Mouse (Mus musculus) neural tube, embryonic 13.5 days (tissue): Measurements from ENCODE around the gene Actl11. TPM values are rescaled to one million over a fixed set of nuclear protein-coding genes. Genes with fewer than 3 reads are reported as not detected.

Experiments used
- ATAC-seq: fragments of 200-750 bp; cut with Nextera tagmentation; 2 replicates; pipeline ENCODE4 v1.8.0; 2017; ENCODE audit warnings: low read depth, mild to moderate bottlenecking, moderate TSS enrichment, moderate library complexity
- H3K27ac ChIP-seq: fragments of 300-500 bp; sonication (generic); replicated peaks from 2 replicates; pipeline ENCODE4 v1.5.1; 2015; ENCODE audit warnings: moderate library complexity, mild to moderate bottlenecking, inconsistent platforms
- H3K27me3 ChIP-seq: fragments of 300-500 bp; sonication (generic); 2 replicates; pipeline ENCODE4 v1.6.1; 2015; ENCODE audit warnings: mild to moderate bottlenecking, inconsistent platforms
- H3K36me3 ChIP-seq: fragments of 300-500 bp; sonication (generic); 2 replicates; pipeline ENCODE4 v1.6.1; 2015; ENCODE audit warnings: mild to moderate bottlenecking, inconsistent platforms
- H3K4me1 ChIP-seq: fragments of 300-500 bp; sonication (generic); replicated peaks from 2 replicates; pipeline ENCODE4 v1.6.1; 2015; ENCODE audit warnings: inconsistent platforms
- H3K4me2 ChIP-seq: fragments of 300-500 bp; sonication (generic); 2 replicates; pipeline ENCODE4 v1.6.1; 2015; ENCODE audit warnings: inconsistent platforms, mild to moderate bottlenecking, moderate library complexity
- H3K4me3 ChIP-seq: fragments of 300-500 bp; sonication (generic); 2 replicates; pipeline ENCODE4 v1.5.1; 2015; ENCODE audit warnings: mild to moderate bottlenecking, inconsistent platforms
- H3K9ac ChIP-seq: fragments of 300-500 bp; sonication (generic); 2 replicates; pipeline ENCODE4 v1.6.1; 2015; ENCODE audit warnings: moderate library complexity, mild to moderate bottlenecking, inconsistent platforms
- H3K9me3 ChIP-seq: fragments of 300-500 bp; sonication (generic); 2 replicates; pipeline ENCODE4 v1.6.1; 2016; ENCODE audit warnings: inconsistent platforms
- WGBS: fragments of 180-500 bp; shearing (Covaris S2); methylation state at CpG from one replicate; pipeline ENCODE4 v1.1.7; 2015; 5-methylcytosine and 5-hydroxymethylcytosine counted together
- polyA plus RNA-seq: library from polyadenylated mRNA; unstranded; fragments of >200 nt; fragmentation: Nextera tagmentation; extraction: Ambion mirVana; gene quantifications from 2 replicates; pipeline ENCODE4 v1.2.1, GENCODE M21; 2015

Gene Actl11
- polyA plus RNA-seq, 1 experiment from 2014 or later, result not detected

DNA sequence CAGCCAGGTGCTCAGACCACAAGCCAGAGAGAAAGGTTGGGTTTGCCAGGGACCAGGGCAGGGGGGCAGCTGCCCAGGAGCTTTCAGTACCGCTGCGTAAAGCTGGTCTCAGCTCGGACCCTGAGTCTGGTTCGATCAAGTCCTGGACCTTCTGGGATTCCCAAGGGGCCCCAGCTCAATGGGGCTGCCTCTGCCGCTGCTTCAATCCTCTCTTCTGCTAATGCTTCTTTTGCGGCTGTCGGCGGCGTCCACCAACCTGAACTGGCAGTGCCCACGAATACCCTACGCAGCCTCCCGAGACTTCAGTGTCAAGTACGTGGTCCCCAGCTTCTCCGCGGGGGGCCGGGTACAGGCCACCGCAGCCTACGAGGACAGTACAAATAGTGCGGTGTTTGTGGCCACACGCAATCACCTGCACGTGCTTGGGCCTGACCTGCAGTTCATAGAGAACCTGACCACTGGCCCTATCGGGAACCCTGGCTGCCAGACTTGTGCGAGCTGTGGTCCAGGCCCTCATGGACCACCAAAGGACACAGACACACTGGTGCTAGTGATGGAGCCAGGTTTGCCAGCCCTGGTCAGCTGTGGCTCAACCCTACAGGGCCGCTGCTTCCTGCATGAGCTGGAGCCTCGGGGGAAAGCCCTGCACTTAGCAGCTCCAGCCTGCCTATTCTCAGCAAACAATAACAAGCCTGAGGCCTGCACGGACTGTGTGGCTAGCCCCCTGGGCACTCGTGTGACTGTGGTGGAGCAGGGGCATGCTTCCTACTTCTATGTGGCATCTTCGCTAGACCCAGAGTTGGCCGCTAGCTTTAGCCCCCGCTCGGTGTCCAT is 21.1 kb upstream of the Actl11 start:
- Histone ChIP-seq H3K27me3 (peaks cover 8% of the 10 kb centered on the region), H3K36me3 (peaks cover 8% of the 10 kb centered on the region), H3K9ac (peak overlapping the region; percentile 60), H3K4me1 (peaks cover 31% of the 10 kb centered on the region), H3K27ac (peak overlapping the region; percentile 28; the same call in 1 of the 2 replicates), H3K4me2 (peak overlapping the region; percentile 58), H3K4me3 (peak overlapping the region; percentile 32), H3K9me3 (no peaks in the 10 kb centered on the region)
- no peak for ATAC-seq
- WGBS, result 48% methylated on average over 31 of the region's 31 CpGs

DNA sequence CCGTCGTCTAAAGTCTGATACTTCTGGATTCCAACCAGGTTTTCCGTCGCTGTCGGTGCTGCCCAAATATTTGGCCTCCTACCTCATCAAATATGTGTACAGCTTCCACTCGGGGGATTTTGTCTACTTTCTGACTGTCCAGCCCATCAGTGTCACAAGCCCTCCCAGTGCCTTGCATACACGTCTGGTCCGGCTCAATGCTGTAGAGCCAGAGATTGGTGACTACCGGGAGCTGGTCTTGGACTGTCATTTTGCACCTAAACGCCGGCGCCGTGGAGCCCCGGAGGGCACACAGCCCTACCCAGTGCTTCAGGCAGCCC is 20.5 kb upstream of the Actl11 start:
- Histone ChIP-seq H3K4me2 (peak overlapping the region; percentile 58), H3K36me3 (peaks cover 3% of the 10 kb centered on the region), H3K4me3 (peak overlapping the region; percentile 32; the same call in 1 of the 2 replicates), H3K9me3 (no peaks in the 10 kb centered on the region), H3K27ac (peak overlapping the region; percentile 13; the same call in 1 of the 2 replicates), H3K9ac (0 out of 2 replicates have a peak overlapping the region, but pooled peaks have one; percentile 26), H3K4me1 (peaks cover 31% of the 10 kb centered on the region), H3K27me3 (peaks cover 8% of the 10 kb centered on the region)
- WGBS, result 79% methylated on average over 14 of the region's 14 CpGs
- ATAC-seq, result no peak

DNA sequence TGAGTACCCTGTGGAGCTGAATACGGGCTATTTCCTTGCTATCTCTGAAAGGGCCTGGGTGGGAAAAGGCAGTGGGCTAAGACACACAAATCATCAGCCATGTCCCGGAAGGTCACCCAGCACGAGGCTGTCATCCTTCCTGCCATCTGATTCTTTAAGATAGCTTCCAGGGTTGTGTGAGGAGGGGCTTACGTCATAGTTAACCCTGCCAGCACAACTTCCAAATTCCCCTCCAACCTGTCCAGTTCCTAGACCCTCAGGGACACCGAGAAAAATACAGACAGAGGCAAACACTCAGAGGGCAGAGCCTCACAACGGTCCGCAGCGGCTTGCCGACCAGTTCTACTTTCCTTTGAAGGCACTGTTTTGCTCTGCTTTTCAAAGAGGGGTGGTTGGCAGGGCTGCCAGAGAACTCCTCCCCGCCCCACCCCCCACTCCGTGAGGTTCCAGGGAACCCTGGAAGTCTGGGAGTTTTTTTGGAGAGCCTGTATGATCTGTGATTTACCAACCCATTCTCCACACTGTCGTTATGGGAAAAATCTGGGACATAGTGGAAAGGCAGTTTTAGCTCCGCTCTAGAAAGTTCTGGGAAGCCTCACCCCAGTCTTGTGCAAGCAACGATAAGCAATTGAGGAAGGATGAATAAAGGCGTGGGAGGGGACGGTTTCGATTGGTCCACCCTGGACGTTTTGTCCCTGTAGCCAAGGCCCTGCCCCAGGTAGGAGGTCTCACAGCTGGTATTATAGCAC is 19.7 kb upstream of the Actl11 start:
- Histone ChIP-seq H3K9ac (peak overlapping the region; percentile 31; the same call in 1 of the 2 replicates), H3K27me3 (peaks cover 8% of the 10 kb centered on the region), H3K36me3 (no peaks in the 10 kb centered on the region), H3K27ac (no peak overlapping the region; the same call in 1 of the 2 replicates), H3K4me3 (peak overlapping the region; percentile 32), H3K4me2 (peak overlapping the region; percentile 58), H3K4me1 (peaks cover 31% of the 10 kb centered on the region), H3K9me3 (no peaks in the 10 kb centered on the region)
- no peak for ATAC-seq
- 20% methylated on average over 18 of the region's 18 CpGs for WGBS

- Histone ChIP-seq H3K27ac (no peak overlapping the region), H3K4me3 (no peak overlapping the region), H3K9ac (no peak overlapping the region), H3K4me2 (no peak overlapping the region), H3K27me3 (peaks cover 8% of the 10 kb centered on the region), H3K4me1 (peaks cover 31% of the 10 kb centered on the region), H3K9me3 (no peaks in the 10 kb centered on the region), H3K36me3 (no peaks in the 10 kb centered on the region)
- no peak for ATAC-seq
- 89% methylated on average over 15 of the region's 15 CpGs for WGBS
These were observed 18.1 kb upstream of the Actl11 start for GRCm38 (mm10) chr9:107910025-107910769.

DNA sequence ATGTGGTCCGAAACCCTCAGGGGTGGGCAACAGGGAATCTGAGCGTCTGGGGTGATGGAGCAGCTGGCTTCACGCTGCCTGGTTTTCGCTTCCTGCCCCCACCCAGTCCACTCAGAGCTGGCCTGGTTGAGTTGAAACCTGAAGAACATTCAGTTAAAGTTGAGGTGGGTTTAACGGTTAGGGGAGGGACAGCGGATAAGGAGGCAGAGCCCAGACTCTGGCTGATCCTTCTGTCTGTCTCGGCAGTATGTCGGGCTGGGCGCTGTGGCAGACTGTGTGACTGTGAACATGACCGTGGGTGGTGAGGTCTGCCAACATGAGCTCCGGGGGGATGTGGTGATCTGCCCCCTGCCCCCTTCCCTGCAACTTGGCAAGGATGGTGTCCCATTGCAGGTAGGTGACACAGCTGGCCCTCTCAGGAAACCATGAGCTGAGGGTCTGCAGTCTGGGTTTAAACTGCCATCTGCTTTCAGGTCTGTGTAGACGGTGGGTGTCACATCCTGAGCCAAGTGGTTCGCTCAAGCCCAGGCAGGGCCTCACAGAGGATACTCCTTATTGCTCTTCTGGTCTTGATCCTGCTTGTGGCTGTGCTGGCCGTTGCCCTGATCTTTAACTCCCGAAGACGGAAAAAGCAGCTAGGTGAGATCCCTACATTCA is 13.4 kb upstream of the Actl11 start:
- Histone ChIP-seq H3K4me2 (no peak overlapping the region), H3K4me3 (no peak overlapping the region), H3K4me1 (peaks cover 12% of the 10 kb centered on the region), H3K27me3 (no peaks in the 10 kb centered on the region), H3K9ac (no peak overlapping the region), H3K27ac (no peak overlapping the region), H3K9me3 (no peaks in the 10 kb centered on the region), H3K36me3 (no peaks in the 10 kb centered on the region)
- WGBS, result 81% methylated on average over 16 of the region's 16 CpGs
- no peak for ATAC-seq

GRCm38 (mm10) chr9:107917895-107918608 is 10.2 kb upstream of the Actl11 start:
- Histone ChIP-seq H3K4me1 (peaks cover 12% of the 10 kb centered on the region), H3K27ac (no peak overlapping the region), H3K27me3 (no peaks in the 10 kb centered on the region), H3K36me3 (no peaks in the 10 kb centered on the region), H3K9me3 (no peaks in the 10 kb centered on the region), H3K4me2 (no peak overlapping the region), H3K9ac (0 out of 2 replicates have a peak overlapping the region, but pooled peaks have one; percentile 8), H3K4me3 (no peak overlapping the region)
- WGBS, result 37% methylated on average over 13 of the region's 13 CpGs
- ATAC-seq, result 0 out of 2 replicates have a peak, but pooled peaks have one; percentile 45

- WGBS, result 84% methylated on average over 6 of the region's 6 CpGs
- H3K4me1 ChIP-seq, result peaks cover 17% of the 10 kb centered on the region
- 0 out of 2 replicates have a peak overlapping the region, but pooled peaks have one; percentile 8 for H3K9ac ChIP-seq
- H3K27ac ChIP-seq, result no peak overlapping the region
- no peaks in the 10 kb centered on the region for H3K27me3 ChIP-seq
- H3K36me3 ChIP-seq, result no peaks in the 10 kb centered on the region
- no peak for ATAC-seq
- H3K9me3 ChIP-seq, result no peaks in the 10 kb centered on the region
- H3K4me2 ChIP-seq, result no peak overlapping the region
- no peak overlapping the region for H3K4me3 ChIP-seq
These were observed 9.4 kb upstream of the Actl11 start for GRCm38 (mm10) chr9:107918884-107919283.

- no peaks in the 10 kb centered on the region for H3K27me3 ChIP-seq
- no peak overlapping the region for H3K4me3 ChIP-seq
- H3K9ac ChIP-seq, result no peak overlapping the region
- ATAC-seq, result no peak
- no peak overlapping the region for H3K27ac ChIP-seq
- peaks cover 22% of the 10 kb centered on the region for H3K4me1 ChIP-seq
- WGBS, result 86% methylated on average over 5 of the region's 5 CpGs
- H3K9me3 ChIP-seq, result no peaks in the 10 kb centered on the region
- H3K36me3 ChIP-seq, result no peaks in the 10 kb centered on the region
- H3K4me2 ChIP-seq, result no peak overlapping the region
These were observed 8.8 kb upstream of the Actl11 start for GRCm38 (mm10) chr9:107919441-107919840.

- Histone ChIP-seq H3K9me3 (no peaks in the 10 kb centered on the region), H3K36me3 (no peaks in the 10 kb centered on the region), H3K4me1 (peaks cover 30% of the 10 kb centered on the region), H3K9ac (no peak overlapping the region), H3K27me3 (no peaks in the 10 kb centered on the region), H3K4me2 (no peak overlapping the region), H3K4me3 (no peak overlapping the region), H3K27ac (no peak overlapping the region)
- no peak for ATAC-seq
- WGBS, result 30% methylated on average over 7 of the region's 7 CpGs
These were observed 5.2 kb upstream of the Actl11 start for GRCm38 (mm10) chr9:107923021-107923420.

DNA sequence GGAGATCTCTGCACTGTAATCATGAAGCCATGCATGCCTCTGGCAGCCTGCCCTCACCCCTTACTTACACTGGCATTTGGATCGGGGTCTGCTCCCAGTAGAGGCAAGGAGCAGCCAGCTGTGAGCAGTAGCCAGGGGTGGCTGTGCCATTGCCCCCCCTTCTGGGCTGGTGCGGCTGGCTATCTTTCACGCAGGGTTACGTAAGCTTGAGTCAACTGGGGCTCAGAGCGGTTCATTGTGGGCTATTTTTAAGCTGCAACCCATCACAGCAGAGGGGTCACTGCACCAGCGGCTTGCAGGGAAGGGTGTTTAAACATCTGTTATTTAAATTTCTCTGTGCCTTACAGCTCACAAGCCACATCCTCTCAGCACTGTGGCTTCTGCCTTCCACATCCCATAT is 4.3 kb upstream of the Actl11 start:
- Histone ChIP-seq H3K4me2 (no peak overlapping the region), H3K9me3 (no peaks in the 10 kb centered on the region), H3K4me3 (no peak overlapping the region), H3K36me3 (no peaks in the 10 kb centered on the region), H3K27me3 (no peaks in the 10 kb centered on the region), H3K9ac (no peak overlapping the region), H3K4me1 (peaks cover 22% of the 10 kb centered on the region), H3K27ac (no peak overlapping the region)
- no peak for ATAC-seq
- WGBS, result 44% methylated on average over 6 of the region's 6 CpGs

DNA sequence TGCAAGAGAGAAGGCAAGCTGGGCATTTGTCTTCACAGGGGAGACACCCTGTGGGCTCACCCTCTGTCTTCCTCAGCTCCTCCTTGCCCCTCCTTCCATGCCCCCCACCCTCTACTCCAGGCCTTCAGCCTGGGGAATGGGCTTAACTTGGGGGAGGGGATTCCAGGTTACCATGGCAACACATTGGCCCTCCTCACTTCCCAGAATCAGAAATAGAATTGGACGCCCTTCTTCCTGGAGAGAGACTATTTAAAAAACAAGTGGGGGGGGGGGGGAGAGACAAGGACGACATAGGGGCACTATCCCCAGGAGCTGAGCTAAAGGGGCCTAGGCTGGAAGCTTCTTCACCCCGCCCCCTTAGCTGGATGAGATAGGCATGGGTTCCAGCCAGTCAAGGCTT is 3.0 kb upstream of the Actl11 start:
- Histone ChIP-seq H3K4me3 (no peak overlapping the region), H3K9ac (no peak overlapping the region), H3K4me1 (peaks cover 22% of the 10 kb centered on the region), H3K36me3 (no peaks in the 10 kb centered on the region), H3K27ac (no peak overlapping the region), H3K9me3 (no peaks in the 10 kb centered on the region), H3K4me2 (no peak overlapping the region), H3K27me3 (no peaks in the 10 kb centered on the region)
- no peak for ATAC-seq
- WGBS, result 26% methylated on average over 3 of the region's 3 CpGs
